Mouse (Mus musculus) cerebellum, adult 2 months (tissue): ENCODE measurements around the gene Cfap97. TPM values are rescaled to one million over a fixed set of nuclear protein-coding genes. Genes with fewer than 3 reads are reported as not detected.

Experiments used
- DNase-seq, 2 experiments: peaks; one replicate each; pipeline ENCODE4 v3.0.0; 2021
- H3K27ac ChIP-seq: fragments of 200-500 bp; 2 replicates; pipeline ENCODE4 v1.5.1; 2012; ENCODE audit warnings: low read length, control low read depth, inconsistent platforms; ENCODE audit not compliant: insufficient read depth
- H3K27me3 ChIP-seq: fragments of 200-500 bp; 2 replicates; pipeline ENCODE4 v1.6.1; 2012; ENCODE audit warnings: inconsistent platforms, mild to moderate bottlenecking, low read length, moderate library complexity; ENCODE audit not compliant: control insufficient read depth, insufficient read depth
- H3K4me1 ChIP-seq: fragments of 200-500 bp; 2 replicates; pipeline ENCODE4 v1.6.1; 2011; ENCODE audit warnings: low read length; ENCODE audit not compliant: control insufficient read depth, insufficient read depth
- H3K4me3 ChIP-seq: fragments of 200-500 bp; replicated peaks from 2 replicates; pipeline ENCODE3; 2011; ENCODE audit warnings: mild to moderate bottlenecking, low read depth, low read length, control low read depth; ENCODE audit not compliant: insufficient read depth
- CTCF ChIP-seq: fragments of 200-500 bp; IDR thresholded peaks from 2 replicates; pipeline ENCODE4 v1.5.1; 2011; ENCODE audit warnings: low read depth, mild to moderate bottlenecking, control low read depth, low read length, moderate library complexity, borderline replicate concordance; ENCODE audit not compliant: insufficient read depth
- POLR2A ChIP-seq: fragments of 200-500 bp; IDR thresholded peaks from 2 replicates; pipeline ENCODE4 v1.6.1; 2011; ENCODE audit warnings: low read length, control low read depth, borderline replicate concordance; ENCODE audit not compliant: insufficient read depth
- WGBS: fragments of 180-500 bp; shearing (Covaris S2); methylation state at CpG from one replicate; pipeline ENCODE4 v1.1.7; 2018; 5-methylcytosine and 5-hydroxymethylcytosine counted together
- polyA plus RNA-seq: library from polyadenylated mRNA; depleted of rRNA; stranded (reverse); fragments of >200 nt; gene quantifications from 2 replicates; pipeline ENCODE4 v1.2.3, GENCODE M21; 2012

Gene Cfap97
- polyA plus RNA-seq, 1 experiment: 17.5 TPM

GRCm38 (mm10) chr8:46162953-46163869 lies 11.6 kb downstream of the Cfap97 start:
- TF ChIP-seq CTCF (no peak), POLR2A (peak; percentile 98)
- Histone ChIP-seq H3K27me3 (no peaks in the 10 kb centered on the region), H3K4me1 (no peaks in the 10 kb centered on the region), H3K27ac (peak overlapping the region; percentile 89), H3K4me3 (peak overlapping the region; percentile 72)
- peak; percentile 98 to 99 for DNase-seq
- 1% methylated on average over 77 of the region's 77 CpGs for WGBS

GRCm38 (mm10) chr8:46163870-46164190 lies 12.3 kb downstream of the Cfap97 start:
- WGBS: under 1% methylated on average over 25 of the region's 25 CpGs
- DNase-seq: no peak
- peak overlapping the region; percentile 72 for H3K4me3 ChIP-seq
- H3K27ac ChIP-seq: peak overlapping the region; percentile 89
- no peak for TF ChIP-seq CTCF
- no peaks in the 10 kb centered on the region for H3K4me1 ChIP-seq
- H3K27me3 ChIP-seq: no peaks in the 10 kb centered on the region

- TF ChIP-seq POLR2A: no peak
- no peak for TF ChIP-seq CTCF
- no peaks in the 10 kb centered on the region for H3K27me3 ChIP-seq
- no peak for DNase-seq
- H3K4me1 ChIP-seq: no peaks in the 10 kb centered on the region
- 82% methylated on average over 2 of the region's 2 CpGs for WGBS
- no peak overlapping the region for H3K4me3 ChIP-seq
- no peak overlapping the region for H3K27ac ChIP-seq
Observed at GRCm38 (mm10) chr8:46173651-46174050, 22.1 kb downstream of the Cfap97 start.

GRCm38 (mm10) chr8:46180136-46180535 lies 28.6 kb downstream of the Cfap97 start:
- Histone ChIP-seq H3K27me3 (no peaks in the 10 kb centered on the region), H3K4me3 (no peak overlapping the region), H3K4me1 (no peaks in the 10 kb centered on the region), H3K27ac (no peak overlapping the region)
- 96% methylated on average over 7 of the region's 7 CpGs for WGBS
- no peak for DNase-seq
- TF ChIP-seq POLR2A (no peak), CTCF (no peak)

- peak; percentile 47 to 65 for DNase-seq
- TF ChIP-seq POLR2A: no peak
- peak; percentile 58; the same call in 1 of the 2 replicates for TF ChIP-seq CTCF
- Histone ChIP-seq H3K27ac (no peak overlapping the region), H3K4me3 (no peak overlapping the region), H3K4me1 (no peaks in the 10 kb centered on the region), H3K27me3 (no peaks in the 10 kb centered on the region)
- 0% methylated on average over 2 of the region's 2 CpGs for WGBS
Observed at GRCm38 (mm10) chr8:46185361-46185760, 33.8 kb downstream of the Cfap97 start.

- Histone ChIP-seq H3K4me1 (no peaks in the 10 kb centered on the region), H3K4me3 (no peak overlapping the region), H3K27ac (no peak overlapping the region), H3K27me3 (no peaks in the 10 kb centered on the region)
- no peak for TF ChIP-seq CTCF
- no peak for TF ChIP-seq POLR2A
- no peak for DNase-seq
- WGBS: 90% methylated on average over 8 of the region's 8 CpGs
Observed at GRCm38 (mm10) chr8:46193100-46193499, 41.5 kb downstream of the Cfap97 start.

GRCm38 (mm10) chr8:46196877-46197276 lies 45.3 kb downstream of the Cfap97 start:
- Histone ChIP-seq H3K4me1 (no peaks in the 10 kb centered on the region), H3K27me3 (no peaks in the 10 kb centered on the region), H3K27ac (no peak overlapping the region), H3K4me3 (no peak overlapping the region)
- 95% methylated on average over 3 of the region's 3 CpGs for WGBS
- no peak for DNase-seq
- TF ChIP-seq POLR2A (no peak), CTCF (no peak)

GRCm38 (mm10) chr8:46197673-46198072 lies 46.1 kb downstream of the Cfap97 start:
- TF ChIP-seq CTCF: no peak
- H3K4me3 ChIP-seq: no peak overlapping the region
- no peaks in the 10 kb centered on the region for H3K4me1 ChIP-seq
- no peak overlapping the region for H3K27ac ChIP-seq
- DNase-seq: no peak
- 86% methylated on average over 5 of the region's 5 CpGs for WGBS
- no peaks in the 10 kb centered on the region for H3K27me3 ChIP-seq
